Mouse (Mus musculus) CD4-positive helper T cell, adult 2 months (primary cell): ENCODE data around the gene Pex26.
A peak's percentile ranks its signal among the peaks of the same experiment; 100 is the strongest.

Experiments used
- DNase-seq: peaks from one replicate; pipeline ENCODE4 v3.0.0-alpha.2; 2012; ENCODE audit warnings: low read depth, missing footprints, low spot score

The Pex26 gene

DNA sequence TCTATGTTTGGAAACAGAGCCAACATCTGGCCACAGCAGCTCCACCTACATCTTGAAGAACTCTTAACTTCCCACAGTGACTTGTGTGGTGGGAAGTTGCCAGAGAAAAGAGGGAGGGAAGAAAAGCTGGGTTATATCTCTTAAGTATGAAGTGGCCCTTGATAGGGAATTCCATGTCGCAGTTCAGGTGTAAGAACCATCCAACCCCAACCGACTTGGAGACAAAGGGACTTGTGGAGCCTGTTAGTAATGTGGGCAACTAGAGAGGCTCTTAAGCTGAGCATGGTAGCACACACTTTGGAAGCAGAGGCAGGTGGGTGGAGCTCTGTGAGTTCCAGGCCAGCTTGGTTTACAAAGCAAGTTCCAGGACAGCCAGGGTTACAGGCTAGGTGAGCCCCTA lies 26.1 kb downstream of the Pex26 start:
- DNase-seq, result no peak

DNA sequence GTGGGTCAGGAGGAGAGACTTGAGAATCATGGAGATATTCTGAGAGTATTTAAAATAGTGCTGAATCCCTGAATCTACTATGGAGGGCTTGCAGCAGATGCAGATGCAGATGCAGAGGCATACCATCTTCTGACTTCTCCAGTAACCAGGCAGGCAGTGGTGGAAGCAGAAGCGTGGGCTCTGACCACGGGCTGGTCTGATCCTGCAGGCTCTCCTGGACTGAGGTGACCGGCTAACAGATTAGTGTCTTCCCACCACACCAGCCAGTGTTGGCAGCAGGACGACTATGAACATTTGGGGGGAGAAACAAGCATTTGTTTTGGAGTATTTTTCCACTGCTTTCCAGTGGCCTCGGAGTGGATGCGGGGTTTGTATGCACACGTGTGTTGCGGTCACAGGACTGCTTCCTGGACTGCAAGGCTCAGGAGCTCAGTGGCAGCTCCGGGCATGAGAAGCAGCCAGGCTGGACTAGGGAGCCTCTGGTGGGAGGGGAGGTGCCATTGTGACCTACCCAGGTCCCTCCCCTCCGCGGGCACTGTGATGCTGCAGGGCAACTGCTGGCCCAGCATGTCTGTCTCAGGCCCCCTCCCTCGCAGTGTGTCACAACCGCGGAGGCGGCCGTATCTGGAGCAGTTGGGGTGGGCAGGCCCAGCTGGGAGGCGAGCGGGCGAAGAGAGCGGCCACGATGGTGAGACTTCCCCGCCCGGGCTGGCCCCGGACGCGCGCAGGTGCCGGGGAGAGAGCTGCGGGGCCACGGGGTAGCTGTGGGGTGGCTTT lies 26.9 kb downstream of the Pex26 start, which contains the start of gene Tuba8:
Gene Tuba8, plus strand, starts transcription at position 548 of the 777 bp plus-strand sequence.
- peak; percentile 47 for DNase-seq

DNA sequence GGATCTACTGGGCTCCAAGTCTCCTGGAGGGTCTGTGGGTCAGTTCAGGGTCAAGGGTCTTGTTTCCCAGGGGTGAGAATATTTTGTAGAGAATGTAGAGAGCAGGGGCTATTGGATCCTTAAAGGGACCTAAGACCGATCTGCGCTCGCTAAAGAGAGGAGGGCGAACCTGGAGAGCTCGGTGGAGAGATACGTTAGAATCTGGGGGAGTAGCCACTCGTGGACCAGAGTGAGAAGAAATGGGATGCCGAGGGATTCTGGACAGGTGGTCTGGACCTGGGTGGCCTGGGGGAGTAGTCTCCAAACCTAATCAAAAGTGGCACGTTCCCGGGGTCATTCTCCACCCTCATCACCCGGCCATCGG lies 27.4 kb downstream of the Pex26 start:
- DNase-seq, result no peak

DNA sequence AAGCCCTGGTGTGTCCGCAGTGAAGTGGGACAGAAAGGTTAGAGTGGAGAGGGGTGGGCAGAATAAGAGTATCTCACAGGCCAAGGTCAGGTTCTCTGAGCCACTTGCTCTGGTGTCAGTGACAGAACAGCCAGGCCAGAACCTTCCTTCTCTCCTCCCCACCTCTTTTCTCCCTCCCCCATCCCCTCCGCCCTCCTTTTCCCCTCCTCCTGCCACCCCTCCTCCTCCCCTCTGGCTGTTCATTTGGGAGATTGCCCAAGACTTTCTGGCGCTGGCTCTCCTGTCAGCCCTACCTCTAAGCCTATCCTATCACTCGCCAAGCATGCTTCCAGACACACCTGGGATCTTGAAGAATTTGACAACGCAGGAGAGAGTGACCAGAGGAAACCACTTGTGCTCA lies 28.3 kb downstream of the Pex26 start:
- no peak for DNase-seq

DNA sequence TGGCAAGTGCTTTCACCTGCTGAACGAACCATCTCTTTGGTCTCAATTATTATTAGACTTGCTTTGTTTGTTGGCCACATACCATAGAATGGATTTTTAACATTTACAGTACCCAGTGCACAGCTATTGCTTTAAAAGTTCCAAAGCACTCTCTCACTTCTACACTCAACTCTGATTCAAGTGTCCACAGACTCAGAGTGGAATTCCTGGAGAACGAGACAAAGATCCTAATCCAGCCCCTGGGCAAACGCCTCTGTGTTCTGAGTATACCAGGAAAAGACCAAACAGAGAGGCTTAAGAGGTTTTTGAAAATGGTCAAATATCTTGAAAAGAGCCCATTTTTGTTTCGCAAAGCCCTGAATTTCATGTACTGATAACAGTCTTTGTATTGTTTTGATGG lies 29.5 kb downstream of the Pex26 start:
- no peak for DNase-seq

DNA sequence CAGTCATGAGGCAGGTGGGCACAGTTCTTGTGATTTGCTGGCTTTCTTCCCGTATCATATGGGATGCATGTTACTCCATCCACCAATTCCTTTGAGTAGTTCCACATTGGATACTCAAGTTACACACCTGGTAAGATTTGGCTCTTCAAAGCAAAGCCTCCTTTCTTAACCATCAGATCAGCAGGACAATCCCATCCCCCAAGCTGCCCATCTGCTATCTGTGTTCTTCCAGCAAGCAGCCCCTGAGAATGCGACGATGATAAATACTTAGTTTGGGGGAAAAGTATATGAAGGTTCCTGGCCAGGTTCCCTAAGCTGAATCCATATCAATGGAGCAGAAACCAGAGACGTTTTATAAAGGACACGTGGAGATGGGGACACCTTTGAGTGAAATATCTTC lies 30.8 kb downstream of the Pex26 start:
- no peak for DNase-seq

DNA sequence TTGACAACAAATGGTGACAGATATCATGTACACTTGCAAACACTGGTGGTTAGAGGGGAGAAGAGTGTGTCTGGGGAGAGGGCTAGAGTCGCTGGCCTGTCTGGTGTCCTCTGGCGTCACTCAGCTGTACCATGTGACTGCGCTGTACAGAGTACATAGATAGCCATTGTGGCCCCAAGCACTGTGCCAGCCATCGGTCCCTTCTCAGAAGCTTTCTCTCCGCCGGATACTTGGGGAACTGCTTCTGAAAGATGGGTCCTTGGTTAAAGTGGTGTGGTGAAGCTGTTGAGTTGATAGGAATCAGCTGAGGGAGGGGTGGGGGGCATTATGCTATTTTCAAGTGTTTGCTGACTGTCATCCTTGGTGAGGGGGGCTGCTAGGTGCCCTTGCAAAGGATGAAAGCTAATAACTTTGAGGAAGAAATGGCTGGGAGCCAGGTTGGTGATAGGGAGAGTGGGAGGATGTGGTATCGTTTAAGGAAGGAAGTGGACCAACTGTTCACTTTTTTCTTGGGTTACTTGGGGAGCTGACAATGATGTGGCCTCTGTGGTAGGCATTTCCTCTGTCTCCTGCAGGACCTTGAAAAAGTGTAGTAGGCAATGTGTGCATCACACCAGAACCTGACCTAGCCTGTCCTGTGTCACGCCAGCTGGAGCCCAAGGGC lies 31.3 kb downstream of the Pex26 start:
- DNase-seq, result peak; percentile 53

DNA sequence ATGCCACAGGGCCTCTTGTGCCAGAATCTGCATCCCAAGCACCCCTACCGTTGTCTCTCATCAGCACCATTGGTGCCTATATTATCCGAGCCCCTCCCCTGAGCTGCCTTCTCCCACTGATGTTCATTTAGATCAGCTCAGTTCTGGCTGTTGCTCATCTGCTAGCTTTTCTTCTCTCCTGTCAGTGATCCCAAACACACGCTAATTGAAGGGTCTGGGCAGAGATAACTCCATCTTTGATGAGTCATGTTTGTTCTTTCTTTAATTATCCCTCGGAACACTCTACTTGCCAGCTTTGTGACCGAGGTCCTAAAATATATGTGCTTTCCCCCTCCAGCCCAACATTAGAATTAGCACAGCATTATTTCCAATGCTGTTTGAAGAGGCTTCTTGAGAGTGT lies 31.9 kb downstream of the Pex26 start:
- no peak for DNase-seq

DNA sequence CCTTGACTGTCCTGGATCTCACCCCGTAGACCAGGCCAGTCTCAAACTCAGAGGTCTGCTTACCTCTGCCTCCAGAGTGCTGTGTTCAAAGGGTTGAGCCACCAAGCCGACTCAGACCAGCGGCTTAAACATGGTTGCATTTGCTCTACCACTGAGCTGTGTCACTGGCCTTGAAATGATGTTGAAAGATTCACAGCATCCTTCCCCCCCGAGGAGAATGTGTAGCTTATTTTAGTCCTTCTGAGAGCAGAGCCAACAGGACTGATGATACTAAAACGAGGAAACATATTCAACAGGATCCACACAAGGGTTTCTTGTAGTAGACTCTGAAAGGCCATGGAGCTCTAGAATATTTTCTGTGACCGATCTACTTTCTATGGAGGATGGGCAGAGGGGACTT lies 32.4 kb downstream of the Pex26 start:
- no peak for DNase-seq

DNA sequence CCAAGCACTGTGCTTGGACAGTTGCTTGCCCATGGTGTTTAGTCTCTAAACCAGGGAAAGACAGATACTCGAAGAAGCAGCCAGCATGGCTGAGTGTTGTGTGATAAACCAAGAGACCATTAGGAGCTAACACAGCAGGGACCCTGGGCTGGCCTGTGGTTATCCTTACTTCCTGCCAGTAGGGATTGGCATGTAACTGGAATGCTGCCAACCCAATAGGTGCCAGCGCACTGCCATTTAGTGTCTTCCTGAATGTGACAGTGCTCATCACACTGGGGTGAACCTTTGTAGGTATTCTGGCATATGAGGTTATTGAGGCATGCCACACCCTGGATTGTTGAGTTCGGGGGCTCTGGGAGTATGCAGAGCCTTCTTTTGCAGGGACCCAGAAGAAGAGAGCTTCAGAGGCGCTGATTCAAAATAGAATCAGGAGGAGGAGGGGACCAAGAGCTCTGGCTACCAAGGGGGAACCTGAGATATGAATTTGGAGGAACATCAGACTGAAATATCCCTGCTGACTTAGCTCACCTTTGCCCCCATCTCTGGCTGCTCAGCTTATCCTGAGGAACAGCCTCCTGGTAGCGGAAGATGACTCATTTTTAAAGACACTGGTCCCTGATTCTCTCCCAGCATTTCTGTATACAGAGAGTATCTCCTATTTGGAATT lies 33.3 kb downstream of the Pex26 start:
- no peak for DNase-seq

DNA sequence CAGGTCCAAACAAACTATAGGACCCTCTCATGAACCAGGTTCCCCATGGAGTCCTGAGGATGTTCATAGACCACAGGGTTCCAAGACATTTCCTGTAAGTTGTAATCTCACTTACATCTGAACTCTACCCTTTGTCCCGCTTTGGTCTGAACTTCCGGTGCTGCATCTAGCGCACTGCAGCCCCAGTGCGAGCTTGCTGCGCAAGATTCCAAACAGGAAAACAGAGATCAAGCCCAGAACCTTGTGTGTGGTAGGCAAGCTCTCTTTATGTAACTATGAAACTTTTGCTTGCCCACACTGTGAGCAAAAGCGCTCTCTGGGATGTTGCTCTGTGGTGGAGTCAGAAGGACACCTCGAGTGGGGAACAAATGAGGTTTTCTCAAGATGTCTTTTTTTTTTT lies 34.5 kb downstream of the Pex26 start:
- peak; percentile 58 for DNase-seq

DNA sequence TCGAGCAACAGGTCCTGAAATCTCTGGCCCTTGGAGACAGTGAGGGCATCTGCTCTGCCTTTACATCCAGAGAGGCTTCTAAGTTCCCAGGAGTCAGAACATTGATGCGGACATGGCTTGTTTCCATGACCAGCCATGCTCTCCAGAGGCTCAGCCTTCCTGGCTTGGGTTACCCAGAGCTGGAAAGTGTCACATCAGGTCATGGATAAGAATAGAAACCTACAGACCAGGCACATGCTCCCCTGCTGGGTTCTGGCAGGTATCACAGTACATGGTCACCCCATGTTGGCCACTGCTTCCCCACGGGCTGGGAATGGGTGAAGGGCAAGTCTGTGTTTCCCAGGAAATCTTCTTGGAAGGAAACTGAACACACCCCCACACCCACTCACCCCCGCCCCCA lies 35.9 kb downstream of the Pex26 start:
- DNase-seq, result no peak

DNA sequence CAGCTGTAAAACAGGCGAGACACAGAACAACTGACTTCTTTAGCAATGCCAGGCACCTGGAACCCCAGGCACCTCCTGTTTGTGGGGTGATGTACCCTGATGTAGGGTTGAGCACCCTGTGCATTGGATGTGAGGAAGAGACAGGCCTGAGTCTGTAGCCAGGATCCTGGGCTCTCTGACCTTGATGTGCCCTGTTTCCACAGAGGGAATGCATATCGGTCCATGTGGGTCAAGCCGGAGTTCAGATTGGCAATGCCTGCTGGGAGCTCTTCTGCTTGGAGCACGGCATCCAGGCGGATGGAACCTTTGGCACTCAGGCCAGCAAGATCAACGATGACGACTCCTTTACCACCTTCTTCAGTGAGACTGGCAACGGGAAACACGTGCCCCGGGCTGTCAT lies 36.7 kb downstream of the Pex26 start:
- DNase-seq, result no peak

DNA sequence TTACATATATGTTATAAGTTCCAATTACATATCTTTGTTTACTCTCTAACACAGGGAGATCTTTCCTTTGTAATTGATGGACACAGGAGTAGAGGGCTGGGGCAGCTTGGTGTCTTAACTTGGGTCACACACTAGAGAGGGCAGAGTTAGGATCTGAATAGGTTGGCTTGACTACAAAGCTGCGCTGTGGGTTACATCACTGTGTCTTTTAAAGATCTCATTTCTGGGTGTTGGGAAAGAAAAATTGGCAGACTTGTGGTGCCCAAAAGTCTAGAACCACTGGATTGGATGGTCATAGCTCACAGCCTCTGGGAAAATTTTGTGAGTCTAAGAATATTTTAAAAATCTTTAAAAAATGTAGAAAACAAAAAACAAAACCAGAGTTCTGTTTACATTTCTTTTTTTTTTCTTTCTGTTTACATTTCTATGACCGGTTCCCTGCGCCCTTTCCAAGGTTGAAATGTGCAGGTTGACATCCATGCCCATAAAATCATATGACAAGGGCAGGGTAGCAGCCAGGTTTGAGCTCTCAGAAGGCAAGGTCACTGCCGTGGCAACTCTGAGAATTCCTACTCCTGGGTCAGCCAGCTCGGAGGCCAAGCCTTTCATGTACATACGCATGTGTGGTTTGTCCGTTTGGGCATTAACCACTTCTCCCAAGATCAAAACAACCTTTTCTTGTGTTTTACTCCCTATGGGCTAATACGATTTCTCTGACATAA lies 38.6 kb downstream of the Pex26 start:
- no peak for DNase-seq

DNA sequence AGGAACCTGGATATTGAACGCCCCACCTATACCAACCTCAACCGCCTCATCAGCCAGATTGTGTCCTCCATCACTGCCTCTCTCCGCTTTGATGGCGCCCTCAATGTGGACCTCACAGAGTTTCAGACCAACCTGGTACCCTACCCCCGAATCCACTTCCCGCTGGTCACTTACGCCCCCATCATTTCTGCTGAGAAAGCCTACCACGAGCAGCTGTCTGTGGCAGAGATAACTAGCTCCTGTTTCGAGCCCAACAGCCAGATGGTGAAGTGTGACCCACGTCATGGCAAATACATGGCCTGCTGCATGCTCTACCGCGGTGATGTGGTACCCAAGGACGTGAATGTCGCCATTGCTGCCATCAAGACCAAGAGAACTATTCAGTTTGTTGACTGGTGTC lies 39.5 kb downstream of the Pex26 start:
- DNase-seq, result no peak

DNA sequence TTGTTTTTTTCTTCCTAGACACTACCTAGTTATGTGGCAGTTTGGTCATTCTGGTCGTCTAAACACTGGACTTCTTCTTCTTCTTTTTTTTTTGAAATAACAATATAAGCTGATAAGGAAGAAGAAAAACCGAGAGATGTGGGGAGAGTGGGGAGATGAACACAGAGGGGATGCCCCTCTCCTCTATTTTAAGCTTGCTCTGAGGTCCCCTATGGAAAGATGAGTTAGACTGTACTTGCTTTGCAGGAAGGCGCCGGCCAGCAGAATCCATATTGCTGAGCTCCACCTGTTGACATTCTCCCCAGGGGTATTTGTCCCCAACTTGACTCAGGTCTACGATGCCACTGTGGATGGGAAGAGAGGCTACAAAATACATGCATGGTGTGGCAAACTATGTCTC lies 40.6 kb downstream of the Pex26 start:
- no peak for DNase-seq

DNA sequence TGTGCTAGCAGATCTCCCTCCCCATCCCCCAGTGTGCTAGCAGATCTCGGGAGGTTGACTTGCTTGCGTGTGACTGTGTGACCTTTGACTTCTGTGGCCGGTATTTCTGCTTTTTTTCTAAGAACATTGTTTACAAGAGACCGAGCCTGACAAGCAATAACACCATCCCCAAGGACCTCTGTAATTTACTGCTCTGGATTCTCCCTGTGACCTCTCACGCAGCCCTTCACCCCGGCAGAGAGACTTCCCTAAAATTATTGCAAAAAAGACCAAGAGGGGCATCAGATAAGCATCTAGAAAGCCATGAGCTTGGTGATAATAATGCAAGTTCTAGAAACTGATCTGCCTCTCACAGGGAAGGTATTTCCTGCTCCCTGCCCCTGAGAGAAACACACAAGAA lies 41.5 kb downstream of the Pex26 start:
- DNase-seq, result no peak

DNA sequence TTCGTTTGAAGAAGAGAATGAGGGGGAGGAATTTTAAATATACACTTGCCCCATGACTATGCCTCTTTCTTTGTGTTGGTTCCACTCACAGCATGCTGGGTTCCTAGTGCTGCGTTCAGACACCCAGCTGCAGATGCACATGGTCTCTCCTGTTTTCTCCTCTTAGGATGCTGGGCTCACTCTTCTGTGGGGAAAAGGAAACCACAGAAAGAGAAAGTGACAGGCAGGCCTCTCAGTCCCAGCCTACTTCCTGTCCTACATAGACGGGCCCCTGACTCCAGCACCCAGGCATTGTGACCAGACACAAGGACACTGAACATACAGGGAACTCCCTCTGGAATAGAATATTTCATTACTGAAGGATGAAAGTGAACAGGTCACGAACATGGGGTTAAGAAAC lies 42.6 kb downstream of the Pex26 start:
- DNase-seq, result peak; percentile 46

DNA sequence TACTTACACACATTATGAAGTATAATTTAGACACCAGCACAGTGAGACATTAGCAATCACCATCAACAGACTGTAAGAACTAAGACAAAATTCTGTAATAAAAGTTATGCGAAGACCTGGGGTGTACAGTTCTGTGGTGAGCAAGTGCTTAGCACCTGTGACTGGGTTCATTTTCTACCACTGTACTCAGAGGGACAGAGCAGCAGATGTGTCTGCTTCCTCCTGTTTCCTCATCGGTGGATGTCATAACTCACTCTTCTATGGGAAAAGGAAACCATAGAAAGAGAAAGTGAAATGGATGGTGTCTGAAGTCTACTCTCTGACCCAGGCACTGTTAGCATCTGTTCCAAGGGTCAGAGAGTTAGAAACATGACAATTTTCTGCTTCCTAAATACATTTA lies 43.3 kb downstream of the Pex26 start:
- no peak for DNase-seq

DNA sequence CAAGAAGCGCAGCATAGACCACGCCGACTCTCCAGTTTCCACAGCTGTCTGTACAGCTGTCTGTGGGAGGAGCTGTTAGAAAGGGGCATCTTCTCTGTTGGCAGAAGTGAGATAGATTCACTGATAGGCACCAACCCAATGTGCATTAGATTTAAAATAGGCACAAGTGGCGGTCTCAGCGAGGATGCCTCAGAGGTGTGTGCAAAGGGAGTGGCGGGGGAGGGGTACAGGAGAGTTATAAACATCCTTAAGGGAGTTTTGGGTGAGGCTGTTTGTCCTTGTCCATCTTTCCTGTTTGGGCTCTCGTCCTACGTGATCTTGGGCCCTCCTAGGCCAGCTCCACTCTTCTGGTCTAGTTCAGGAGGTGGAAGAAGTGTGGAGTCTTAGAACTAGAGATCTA lies 45.0 kb downstream of the Pex26 start:
- no peak for DNase-seq

DNA sequence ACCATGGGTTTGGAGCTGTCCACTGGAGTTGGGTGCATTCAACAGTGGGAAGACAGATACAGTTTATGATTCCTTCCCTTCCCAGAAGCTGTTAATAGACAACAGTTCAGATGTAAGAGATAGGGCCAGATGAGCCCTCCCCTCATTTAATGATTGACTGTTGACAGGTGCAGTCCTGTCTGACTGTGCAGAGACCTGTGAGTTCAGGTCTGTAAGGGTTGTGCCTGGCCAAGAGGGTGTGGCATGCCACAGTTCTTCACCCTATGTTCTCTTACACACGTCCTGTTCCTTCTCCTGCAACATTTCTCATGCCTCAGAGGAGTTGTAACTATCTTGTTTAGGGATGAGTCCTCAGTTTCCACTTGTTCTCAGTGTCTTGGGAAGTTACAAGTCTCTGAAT lies 49.2 kb downstream of the Pex26 start:
- no peak for DNase-seq

DNA sequence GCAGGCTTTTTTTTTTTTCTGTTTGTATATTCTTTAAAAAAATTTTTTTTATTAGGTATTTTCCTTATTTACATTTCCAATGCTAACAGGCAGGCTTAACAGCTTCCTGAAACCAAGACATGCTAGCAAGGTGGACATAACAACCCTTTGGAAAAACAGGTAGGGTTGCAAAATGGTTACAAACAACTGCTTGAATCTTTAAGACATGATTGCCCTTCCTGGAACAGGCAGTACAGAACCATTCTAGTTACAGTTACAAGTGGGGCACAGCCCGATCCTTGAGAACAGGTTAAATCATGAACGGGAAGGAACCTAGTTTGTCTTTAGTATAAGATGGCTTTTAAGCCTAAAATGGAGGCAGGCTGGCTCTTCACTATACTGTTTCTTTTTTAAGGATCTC lies 52.9 kb downstream of the Pex26 start:
- no peak for DNase-seq
